Mouse (Mus musculus) lung, adult 2 months (tissue): ENCODE results near the gene Ccr10. TPM values are rescaled to one million over a fixed set of nuclear protein-coding genes. Genes with fewer than 3 reads are reported as not detected.
"Not testable (repeated sequence)": the region's sequence is repeated elsewhere in the genome, so short reads cannot be mapped to it uniquely, and the experiment has no call there.

Source experiments
- DNase-seq: peaks from one replicate; pipeline ENCODE4 v3.0.0; 2022
- H3K4me1 ChIP-seq: fragments of 200-500 bp; 2 replicates; pipeline ENCODE4 v1.6.1; 2011; ENCODE audit warnings: low read length; ENCODE audit not compliant: control insufficient read depth, insufficient read depth
- H3K4me3 ChIP-seq: fragments of 200-500 bp; replicated peaks from 2 replicates; pipeline ENCODE3; 2011; ENCODE audit warnings: low read depth, mild to moderate bottlenecking, control low read depth, low read length; ENCODE audit errors: extremely low read depth
- CTCF ChIP-seq: fragments of 200-500 bp; IDR thresholded peaks from 2 replicates; pipeline ENCODE4 v1.5.1; 2011; ENCODE audit warnings: mild to moderate bottlenecking, low read length, control low read depth; ENCODE audit not compliant: insufficient read depth
- POLR2A ChIP-seq: fragments of 200-500 bp; IDR thresholded peaks from 2 replicates; pipeline ENCODE4 v1.6.1; 2011; ENCODE audit warnings: low read depth, mild to moderate bottlenecking, control low read depth, low read length, borderline replicate concordance; ENCODE audit errors: extremely low read depth
- WGBS: fragments of 180-500 bp; shearing (Covaris S2); methylation state at CpG from one replicate; pipeline ENCODE4 v1.1.7; 2018; 5-methylcytosine and 5-hydroxymethylcytosine counted together
- polyA plus RNA-seq: library from polyadenylated mRNA; depleted of rRNA; stranded (reverse); fragments of >200 nt; gene quantifications from 2 replicates; pipeline ENCODE4 v1.2.3, GENCODE M21; 2012; rRNA removed

The Ccr10 gene
- polyA plus RNA-seq, 1 experiment: 0.45 TPM

GRCm38 (mm10) chr11:101130056-101130756, 45.0 kb downstream of the Ccr10 start:
- no peak for DNase-seq

GRCm38 (mm10) chr11:101128996-101129577, 46.2 kb downstream of the Ccr10 start:
- no peak for TF ChIP-seq CTCF
- no peak for TF ChIP-seq POLR2A
- DNase-seq: no peak
- 80% methylated on average over 11 of the region's 11 CpGs for WGBS
- no peak overlapping the region for H3K4me3 ChIP-seq
- no peaks in the 10 kb centered on the region for H3K4me1 ChIP-seq

More at GRCm38 (mm10) chr11:101130056-101130756, 45.0 kb downstream of the Ccr10 start:
- Histone ChIP-seq H3K4me1 (no peaks in the 10 kb centered on the region), H3K4me3 (no peak overlapping the region)
- TF ChIP-seq CTCF (no peak), POLR2A (no peak)
- WGBS: 38% methylated on average over 18 of the region's 18 CpGs

- no peak for TF ChIP-seq POLR2A
- no peak for TF ChIP-seq CTCF
- 100% methylated on average over 1 of the region's 1 CpGs for WGBS
- Histone ChIP-seq H3K4me3 (no peak overlapping the region), H3K4me1 (no peaks in the 10 kb centered on the region)
- DNase-seq: no peak
Measured at GRCm38 (mm10) chr11:101127075-101127474, 48.2 kb downstream of the Ccr10 start.

GRCm38 (mm10) chr11:101125008-101125407, 50.2 kb downstream of the Ccr10 start:
- not testable (repeated sequence) for H3K4me3 ChIP-seq, H3K4me1 ChIP-seq, DNase-seq
- WGBS: 97% methylated on average over 9 of the region's 9 CpGs

GRCm38 (mm10) chr11:101124494-101124893, 50.7 kb downstream of the Ccr10 start:
- DNase-seq, H3K4me3 ChIP-seq, H3K4me1 ChIP-seq: not testable (repeated sequence)
- WGBS: 94% methylated on average over 8 of the region's 8 CpGs

Other genes starting within 250 kb of the Ccr10 start
- 115 and 147 TPM in 2 replicates for gene Stat3, start 235.9 kb downstream of the Ccr10 start, polyA plus RNA-seq
- gene Cavin1, start 204.6 kb downstream of the Ccr10 start, polyA plus RNA-seq: 270 and 280 TPM in 2 replicates
- 81.9 and 102 TPM in 2 replicates for gene Atp6v0a1, start 166.0 kb downstream of the Ccr10 start, polyA plus RNA-seq
- gene Naglu, start 105.4 kb downstream of the Ccr10 start, polyA plus RNA-seq: 32.2 and 33.5 TPM in 2 replicates
- gene Hsd17b1, start 97.0 kb downstream of the Ccr10 start, polyA plus RNA-seq: 0.17 and 0.29 TPM in 2 replicates
- gene Coasy, start 92.9 kb downstream of the Ccr10 start, polyA plus RNA-seq: 40.2 and 43.9 TPM in 2 replicates
- 25.5 and 47.0 TPM in 2 replicates for gene Mlx, start 88.2 kb downstream of the Ccr10 start, polyA plus RNA-seq
- 1.5 and 2.1 TPM in 2 replicates for gene Psmc3ip, start 80.0 kb downstream of the Ccr10 start, polyA plus RNA-seq
- gene Retreg3, start 55.5 kb downstream of the Ccr10 start, polyA plus RNA-seq: 47.6 and 58.8 TPM in 2 replicates
- 10.7 and 14.4 TPM in 2 replicates for gene Tubg1, start 55.5 kb downstream of the Ccr10 start, polyA plus RNA-seq
- 2.4 and 3.2 TPM in 2 replicates for gene Tubg2, start 19.5 kb downstream of the Ccr10 start, polyA plus RNA-seq
- 2.6 and 2.7 TPM in 2 replicates for gene Cntnap1, start 4.9 kb downstream of the Ccr10 start, polyA plus RNA-seq
- 41.2 and 47.4 TPM in 2 replicates for gene Plekhh3, start 4.1 kb downstream of the Ccr10 start, polyA plus RNA-seq
- 38.9 and 50.1 TPM in 2 replicates for gene Ezh1, start 51.0 kb upstream of the Ccr10 start, polyA plus RNA-seq
- gene Ramp2, start 70.6 kb upstream of the Ccr10 start, polyA plus RNA-seq: 710 and 828 TPM in 2 replicates
- gene Vps25, start 78.3 kb upstream of the Ccr10 start, polyA plus RNA-seq: 82.9 and 97.4 TPM in 2 replicates
- 6.5 and 10.4 TPM in 2 replicates for gene Wnk4, start 85.1 kb upstream of the Ccr10 start, polyA plus RNA-seq
- gene Cntd1, start 103.6 kb upstream of the Ccr10 start, polyA plus RNA-seq: 0.22 and 0.59 TPM in 2 replicates
- gene Coa3, start 103.7 kb upstream of the Ccr10 start, polyA plus RNA-seq: 194 and 283 TPM in 2 replicates
- gene Becn1, start 126.8 kb upstream of the Ccr10 start, polyA plus RNA-seq: 70.3 and 97.9 TPM in 2 replicates
- gene Psme3, start 140.8 kb upstream of the Ccr10 start, polyA plus RNA-seq: 30.6 and 40.4 TPM in 2 replicates
- gene Aoc2, start 149.6 kb upstream of the Ccr10 start, polyA plus RNA-seq: 3.3 and 3.6 TPM in 2 replicates
- 11.5 and 15.3 TPM in 2 replicates for gene Aoc3, start 155.2 kb upstream of the Ccr10 start, polyA plus RNA-seq
- gene G6pc, start 192.1 kb upstream of the Ccr10 start, polyA plus RNA-seq: 0.13 TPM in 1 of 2 replicates, not detected in the other
- 20.5 and 20.9 TPM in 2 replicates for gene Aarsd1, start 242.2 kb upstream of the Ccr10 start, polyA plus RNA-seq
- 0.22 and 0.36 TPM in 2 replicates for gene Gm27029, start 249.4 kb upstream of the Ccr10 start, polyA plus RNA-seq
- 21.7 and 22.4 TPM in 2 replicates for gene Rundc1, start 249.6 kb upstream of the Ccr10 start, polyA plus RNA-seq
- gene Ptges3l, start 249.9 kb upstream of the Ccr10 start, polyA plus RNA-seq: 1.7 and 5.3 TPM in 2 replicates